Mouse (Mus musculus): ENCODE measurements around the gene Ntmt1.

Gene Ntmt1

DNA sequence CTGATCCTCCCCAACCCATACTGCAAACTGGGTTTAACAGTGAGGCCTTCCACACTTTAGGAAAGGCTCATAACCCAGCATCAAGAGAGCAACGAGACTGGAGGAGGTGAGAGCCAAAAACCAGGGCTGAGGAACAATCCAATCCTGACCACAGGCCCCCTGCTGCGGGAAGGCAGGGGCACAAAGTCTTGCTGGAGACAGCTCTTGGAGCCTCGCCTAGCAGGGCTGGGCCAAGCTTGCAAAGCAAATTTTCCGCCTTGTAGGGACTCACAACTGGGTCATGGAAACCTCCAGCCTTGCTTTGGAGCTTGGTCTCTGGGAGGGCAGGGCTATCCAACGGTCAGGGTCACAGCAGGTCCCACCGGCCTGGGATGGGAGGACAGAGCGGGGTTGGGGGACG lies 63.2 kb downstream of the Ntmt1 start:
- DNase-seq (ENCODE audit: low read depth): no peak
